Mouse (Mus musculus) heart, embryonic 15.5 days (tissue): Measurements from ENCODE around the gene Sema7a. TPM values are rescaled to one million over a fixed set of nuclear protein-coding genes. Genes with fewer than 3 reads are reported as not detected.

ENCODE experiments used
- ATAC-seq: fragments of 200-750 bp; cut with Nextera tagmentation; replicated peaks from 2 replicates; pipeline ENCODE4 v1.8.0; 2017; ENCODE audit warnings: low read depth, moderate TSS enrichment; ENCODE audit not compliant: insufficient number of reproducible peaks, insufficient read depth, low FRiP score
- H3K27ac ChIP-seq: fragments of 300-500 bp; sonication (generic); 2 replicates; pipeline ENCODE4 v1.5.1; 2015; ENCODE audit warnings: mild to moderate bottlenecking, inconsistent platforms
- H3K27me3 ChIP-seq: fragments of 300-500 bp; sonication (generic); 2 replicates; pipeline ENCODE4 v1.6.1; 2015; ENCODE audit warnings: inconsistent platforms
- H3K36me3 ChIP-seq: fragments of 300-500 bp; sonication (generic); 2 replicates; pipeline ENCODE4 v1.6.1; 2015; ENCODE audit warnings: mild to moderate bottlenecking, inconsistent platforms
- H3K4me1 ChIP-seq: fragments of 300-500 bp; sonication (generic); replicated peaks from 2 replicates; pipeline ENCODE4 v1.6.1; 2015; ENCODE audit warnings: inconsistent platforms
- H3K4me2 ChIP-seq: fragments of 300-500 bp; sonication (generic); 2 replicates; pipeline ENCODE4 v1.6.1; 2015; ENCODE audit warnings: inconsistent platforms, mild to moderate bottlenecking, moderate library complexity
- H3K4me3 ChIP-seq: fragments of 300-500 bp; sonication (generic); 2 replicates; pipeline ENCODE4 v1.5.1; 2015; ENCODE audit warnings: mild to moderate bottlenecking, inconsistent platforms
- H3K9ac ChIP-seq: fragments of 300-500 bp; sonication (generic); 2 replicates; pipeline ENCODE4 v1.6.1; 2015; ENCODE audit warnings: mild to moderate bottlenecking, inconsistent platforms
- H3K9me3 ChIP-seq: fragments of 300-500 bp; sonication (generic); replicated peaks from 2 replicates; pipeline ENCODE4 v1.6.1; 2016; ENCODE audit warnings: inconsistent platforms
- WGBS: fragments of 180-500 bp; shearing (Covaris S2); methylation state at CpG from one replicate; pipeline ENCODE4 v1.1.7; 2015; ENCODE audit warnings: mixed read lengths; 5-methylcytosine and 5-hydroxymethylcytosine counted together
- polyA plus RNA-seq: library from polyadenylated mRNA; unstranded; fragments of >200 nt; fragmentation: Nextera tagmentation; extraction: Ambion mirVana; gene quantifications from 2 replicates; pipeline ENCODE4 v1.2.1, GENCODE M21; 2015

The Sema7a gene
- polyA plus RNA-seq, 1 experiment from 2014 or later: 0.66 TPM

DNA sequence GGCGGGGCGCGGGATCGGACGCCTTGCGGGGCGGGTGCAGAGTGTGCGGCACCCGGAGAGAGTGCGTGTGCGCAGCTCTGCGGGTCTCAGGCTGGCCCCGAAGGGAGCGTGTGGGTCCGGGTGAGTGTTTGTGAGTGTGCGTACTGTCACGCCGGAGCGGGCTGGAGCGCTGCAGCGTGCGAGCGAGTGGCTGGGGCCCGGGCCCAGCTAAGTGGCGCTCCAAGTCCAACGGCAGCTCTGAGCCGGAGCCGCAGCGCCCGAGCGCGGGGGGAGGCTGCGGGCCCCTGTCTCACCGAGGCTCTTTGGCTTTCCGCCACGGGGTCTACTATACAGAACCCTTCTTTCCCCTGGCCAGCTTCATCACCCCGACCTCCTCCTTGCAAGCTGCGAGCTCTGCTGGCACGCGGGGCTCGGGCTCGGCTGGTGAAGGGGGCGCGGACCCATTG, 460 bp downstream of the Sema7a start:
- Histone ChIP-seq H3K4me1 (peaks cover 22% of the 10 kb centered on the region), H3K36me3 (no peaks in the 10 kb centered on the region), H3K4me3 (peak overlapping the region; percentile 83), H3K27me3 (peaks cover 71% of the 10 kb centered on the region), H3K9me3 (no peaks in the 10 kb centered on the region), H3K4me2 (peak overlapping the region; percentile 100), H3K9ac (peak overlapping the region; percentile 74), H3K27ac (peak overlapping the region; percentile 47)
- under 1% methylated on average over 44 of the region's 44 CpGs for WGBS
- peak; percentile 41 for ATAC-seq

DNA sequence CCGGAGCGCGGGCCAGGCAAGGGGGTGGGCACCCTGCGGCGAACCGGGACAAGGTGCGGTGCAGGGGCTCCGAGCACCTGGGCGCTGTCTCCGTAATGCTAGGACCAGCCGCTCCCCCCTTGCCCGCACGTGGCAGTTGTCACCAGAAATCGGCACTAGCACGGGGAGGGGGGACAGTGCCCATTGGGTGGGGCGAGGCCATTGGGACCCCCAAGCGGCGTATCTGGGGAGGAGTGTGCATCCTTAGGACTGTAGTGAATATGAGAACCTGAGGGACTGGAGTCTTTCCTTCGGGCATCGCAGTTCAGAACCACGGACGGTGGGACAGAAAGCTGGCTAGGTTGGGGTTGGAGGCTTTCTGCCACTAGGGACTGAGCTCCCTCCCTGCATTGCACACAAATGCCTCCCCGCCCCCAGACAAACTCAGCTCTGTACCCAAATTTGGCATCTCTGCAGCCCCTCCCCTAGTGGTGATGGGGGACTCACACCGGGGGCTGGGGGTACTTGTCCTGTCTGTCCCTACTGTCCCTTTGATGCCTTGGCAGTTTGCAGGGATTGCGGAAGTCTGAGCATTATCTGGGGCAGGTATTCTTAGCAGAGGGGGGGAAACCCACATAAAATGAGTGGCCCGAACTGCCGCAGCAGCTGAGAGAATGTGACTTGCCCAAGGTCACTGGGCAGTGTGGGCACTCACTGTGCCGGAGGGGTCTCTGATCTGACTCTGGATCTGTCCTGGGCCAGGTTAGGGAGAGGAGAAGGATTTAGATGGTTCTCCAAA, 1.1 kb downstream of the Sema7a start:
- no peaks in the 10 kb centered on the region for H3K36me3 ChIP-seq
- H3K4me2 ChIP-seq: peak overlapping the region; percentile 100
- peak overlapping the region; percentile 74 for H3K9ac ChIP-seq
- peak overlapping the region; percentile 83 for H3K4me3 ChIP-seq
- H3K27ac ChIP-seq: no peak overlapping the region
- ATAC-seq: no peak
- 4% methylated on average over 28 of the region's 28 CpGs for WGBS
- no peaks in the 10 kb centered on the region for H3K9me3 ChIP-seq
- H3K27me3 ChIP-seq: peaks cover 76% of the 10 kb centered on the region
- peaks cover 25% of the 10 kb centered on the region for H3K4me1 ChIP-seq

DNA sequence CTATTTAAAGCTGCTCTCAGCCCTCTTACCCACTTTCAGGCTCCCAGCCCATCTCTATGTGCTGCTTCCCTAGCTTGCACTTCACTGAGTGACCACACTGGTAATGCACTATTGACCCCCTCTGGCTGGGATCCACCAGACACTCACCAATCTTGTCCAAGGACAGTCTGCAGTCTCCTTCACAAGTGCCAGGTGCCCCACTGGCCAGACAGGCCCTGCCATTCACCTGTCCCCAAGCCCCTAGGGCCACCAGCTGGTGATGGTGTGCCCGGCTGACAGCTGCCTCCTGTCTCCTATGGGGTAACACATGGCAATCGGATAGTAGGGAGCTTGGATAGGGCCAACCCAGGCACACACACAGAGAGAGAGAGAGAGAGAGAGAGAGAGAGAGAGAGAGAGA, 2.1 kb downstream of the Sema7a start:
- WGBS: 61% methylated on average over 2 of the region's 2 CpGs
- H3K4me1 ChIP-seq: peaks cover 26% of the 10 kb centered on the region
- no peak overlapping the region for H3K9ac ChIP-seq
- peaks cover 76% of the 10 kb centered on the region for H3K27me3 ChIP-seq
- ATAC-seq: no peak
- H3K27ac ChIP-seq: no peak overlapping the region
- peak overlapping the region; percentile 100 for H3K4me2 ChIP-seq
- H3K36me3 ChIP-seq: no peaks in the 10 kb centered on the region
- H3K4me3 ChIP-seq: peak overlapping the region; percentile 83
- H3K9me3 ChIP-seq: no peaks in the 10 kb centered on the region

DNA sequence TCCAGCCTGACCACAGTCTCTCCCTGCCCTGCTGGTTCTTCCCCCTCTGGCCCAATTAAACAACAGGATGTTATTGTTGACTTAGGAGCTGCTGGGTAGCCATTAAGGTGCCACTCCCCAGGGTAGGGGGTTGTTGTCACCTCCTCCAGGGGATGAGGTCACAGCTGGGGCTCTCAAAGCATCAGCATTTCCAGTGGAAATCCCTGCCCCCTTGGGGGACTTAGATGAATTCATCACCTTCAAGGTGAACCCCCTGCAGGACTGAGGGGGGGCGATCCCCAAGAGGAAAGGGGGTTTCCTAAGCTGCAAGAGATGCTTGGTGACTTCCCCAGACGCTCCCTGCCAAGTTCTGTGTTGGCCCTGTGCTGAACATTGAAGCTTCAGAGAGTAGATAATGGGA, 3.2 kb downstream of the Sema7a start:
- Histone ChIP-seq H3K27ac (no peak overlapping the region), H3K36me3 (no peaks in the 10 kb centered on the region), H3K27me3 (peaks cover 65% of the 10 kb centered on the region), H3K4me3 (no peak overlapping the region), H3K9ac (no peak overlapping the region), H3K4me1 (peaks cover 26% of the 10 kb centered on the region), H3K4me2 (0 out of 2 replicates have a peak overlapping the region, but pooled peaks have one; percentile 1), H3K9me3 (no peaks in the 10 kb centered on the region)
- no peak for ATAC-seq
- WGBS: 32% methylated on average over 2 of the region's 2 CpGs

DNA sequence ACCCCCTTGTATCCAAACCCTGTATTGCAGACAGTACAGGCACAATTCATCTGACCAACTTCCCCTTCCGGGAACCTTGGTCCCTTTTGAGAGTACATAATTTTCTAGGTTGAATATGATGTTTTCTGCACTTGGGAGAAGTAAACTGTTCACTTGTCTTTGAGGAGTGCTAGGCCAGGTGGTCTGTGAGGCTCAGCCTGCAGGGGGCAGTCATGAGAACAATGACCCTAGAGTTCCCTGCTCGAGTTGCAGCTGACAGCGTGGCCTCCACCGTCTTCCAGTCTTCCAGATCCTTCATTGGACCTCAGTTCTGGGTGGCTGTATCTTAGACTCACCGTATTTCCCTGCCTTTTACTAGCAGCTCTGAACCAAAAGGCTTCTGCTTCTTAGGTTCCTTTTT, 4.7 kb downstream of the Sema7a start:
- Histone ChIP-seq H3K9me3 (no peaks in the 10 kb centered on the region), H3K4me2 (no peak overlapping the region), H3K9ac (no peak overlapping the region), H3K27me3 (peaks cover 53% of the 10 kb centered on the region), H3K36me3 (no peaks in the 10 kb centered on the region), H3K27ac (no peak overlapping the region), H3K4me1 (peaks cover 22% of the 10 kb centered on the region), H3K4me3 (no peak overlapping the region)
- 22% methylated on average over 5 of the region's 5 CpGs for WGBS
- ATAC-seq: no peak

DNA sequence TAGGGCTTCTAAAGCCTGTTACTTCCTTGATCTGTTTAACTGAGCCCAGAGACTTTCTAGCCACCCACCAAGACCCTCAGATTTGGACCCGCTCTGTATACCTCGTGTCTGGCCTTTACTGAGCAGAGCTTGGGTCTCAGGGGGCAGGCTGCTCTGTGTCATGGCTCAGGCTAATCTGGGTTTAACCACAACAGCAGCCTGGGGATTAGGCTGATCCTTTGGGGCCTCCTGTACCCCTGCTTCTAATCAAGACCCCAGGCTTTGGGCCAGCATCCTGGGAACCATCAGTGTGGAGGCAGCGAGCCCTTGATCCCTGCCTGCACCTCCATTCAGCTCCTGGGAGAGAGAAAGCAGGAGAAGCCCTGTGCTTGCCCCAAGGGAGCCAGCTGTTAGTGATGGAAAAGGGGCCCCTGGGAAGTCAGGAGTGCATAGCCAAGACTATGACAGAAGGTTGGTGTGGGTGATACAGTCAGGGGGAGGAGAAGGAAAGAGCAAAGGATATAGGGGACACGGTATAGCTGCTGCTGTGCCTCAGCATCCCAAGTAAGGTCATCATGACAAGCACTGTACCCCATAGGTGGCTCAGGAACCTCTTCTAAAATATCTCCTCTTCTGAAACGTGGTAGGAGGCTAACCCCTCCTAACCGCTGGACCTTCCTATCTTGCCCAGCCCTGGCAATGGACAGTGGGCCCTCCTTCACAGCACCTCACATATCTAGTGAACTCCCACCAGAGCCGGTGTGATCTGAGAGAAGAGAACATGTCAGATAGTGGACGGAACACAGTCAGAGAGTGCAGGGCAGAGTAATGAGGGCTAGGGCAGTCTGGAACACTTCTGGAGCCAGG, 6.1 kb downstream of the Sema7a start:
- Histone ChIP-seq H3K9ac (no peak overlapping the region), H3K27me3 (peaks cover 41% of the 10 kb centered on the region), H3K9me3 (no peaks in the 10 kb centered on the region), H3K4me1 (peaks cover 22% of the 10 kb centered on the region), H3K4me2 (no peak overlapping the region), H3K36me3 (no peaks in the 10 kb centered on the region), H3K4me3 (no peak overlapping the region), H3K27ac (no peak overlapping the region)
- 62% methylated on average over 8 of the region's 8 CpGs for WGBS
- ATAC-seq: no peak

DNA sequence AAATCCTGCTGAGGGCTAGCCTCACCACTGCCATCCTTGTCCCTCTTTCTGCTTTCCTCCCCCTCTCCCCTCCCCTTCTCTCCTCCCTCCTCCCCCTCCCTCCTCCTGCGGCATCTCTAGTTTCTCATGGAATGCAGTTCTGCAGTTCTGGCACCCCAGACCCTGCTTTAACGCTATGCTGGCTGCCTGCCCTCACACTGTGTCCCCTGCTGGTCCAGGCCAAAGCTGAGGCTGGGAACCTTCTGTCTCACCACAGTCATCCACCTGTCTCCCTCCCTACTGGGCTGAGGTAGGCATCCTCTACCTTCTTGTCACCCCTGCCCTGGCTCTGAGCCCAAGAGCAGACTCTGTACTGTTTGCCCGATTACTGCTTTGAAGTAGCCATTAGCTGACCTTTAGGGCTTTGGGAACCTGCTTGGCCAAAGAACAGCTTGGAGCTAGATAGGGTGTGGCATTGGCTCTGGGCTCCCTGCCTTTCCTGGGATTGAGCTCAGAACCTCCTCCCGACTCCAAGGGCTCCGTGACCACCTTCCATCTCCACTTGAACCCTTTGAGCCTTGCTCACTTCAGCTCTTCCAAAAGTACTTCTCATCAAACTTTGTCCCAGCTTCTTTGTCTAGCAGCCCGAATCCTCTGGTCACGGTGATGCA, 7.6 kb downstream of the Sema7a start:
- Histone ChIP-seq H3K9me3 (no peaks in the 10 kb centered on the region), H3K4me2 (no peak overlapping the region), H3K4me3 (no peak overlapping the region), H3K36me3 (no peaks in the 10 kb centered on the region), H3K9ac (no peak overlapping the region), H3K27me3 (peaks cover 25% of the 10 kb centered on the region), H3K27ac (no peak overlapping the region), H3K4me1 (peaks cover 18% of the 10 kb centered on the region)
- 54% methylated on average over 7 of the region's 7 CpGs for WGBS
- ATAC-seq: no peak

DNA sequence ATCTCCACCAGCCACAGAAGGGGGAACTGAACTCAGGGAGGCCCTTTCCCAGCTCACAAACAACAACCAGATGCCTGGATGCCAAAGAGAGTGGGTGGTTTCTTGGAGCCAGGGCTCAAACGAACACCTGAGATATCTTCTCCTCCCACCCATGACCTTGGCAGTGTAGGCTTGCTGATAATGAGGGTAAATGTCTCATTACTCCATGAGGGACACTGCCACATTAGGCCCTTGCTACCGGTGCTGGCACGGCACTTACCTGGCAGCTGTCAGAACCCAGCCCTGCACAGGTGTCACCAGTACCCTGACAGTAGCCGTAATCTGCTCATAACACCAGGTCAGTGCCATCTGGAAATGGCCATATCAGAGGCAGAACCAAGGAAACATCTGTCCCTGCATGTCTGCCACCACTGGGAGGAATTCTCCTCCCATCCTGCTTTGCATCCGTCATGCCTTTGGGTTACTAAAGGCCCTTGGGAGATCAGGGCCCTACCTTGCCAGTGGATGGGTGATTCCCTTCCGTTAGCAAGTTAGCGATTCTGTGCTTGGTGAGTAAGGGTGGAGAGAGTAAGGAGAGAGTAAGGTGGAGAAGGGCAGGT, 8.5 kb downstream of the Sema7a start:
- Histone ChIP-seq H3K4me2 (no peak overlapping the region), H3K4me3 (no peak overlapping the region), H3K9me3 (no peaks in the 10 kb centered on the region), H3K27ac (no peak overlapping the region), H3K36me3 (no peaks in the 10 kb centered on the region), H3K27me3 (peaks cover 16% of the 10 kb centered on the region), H3K4me1 (peaks cover 18% of the 10 kb centered on the region), H3K9ac (no peak overlapping the region)
- ATAC-seq: no peak
- WGBS: 83% methylated on average over 7 of the region's 7 CpGs

DNA sequence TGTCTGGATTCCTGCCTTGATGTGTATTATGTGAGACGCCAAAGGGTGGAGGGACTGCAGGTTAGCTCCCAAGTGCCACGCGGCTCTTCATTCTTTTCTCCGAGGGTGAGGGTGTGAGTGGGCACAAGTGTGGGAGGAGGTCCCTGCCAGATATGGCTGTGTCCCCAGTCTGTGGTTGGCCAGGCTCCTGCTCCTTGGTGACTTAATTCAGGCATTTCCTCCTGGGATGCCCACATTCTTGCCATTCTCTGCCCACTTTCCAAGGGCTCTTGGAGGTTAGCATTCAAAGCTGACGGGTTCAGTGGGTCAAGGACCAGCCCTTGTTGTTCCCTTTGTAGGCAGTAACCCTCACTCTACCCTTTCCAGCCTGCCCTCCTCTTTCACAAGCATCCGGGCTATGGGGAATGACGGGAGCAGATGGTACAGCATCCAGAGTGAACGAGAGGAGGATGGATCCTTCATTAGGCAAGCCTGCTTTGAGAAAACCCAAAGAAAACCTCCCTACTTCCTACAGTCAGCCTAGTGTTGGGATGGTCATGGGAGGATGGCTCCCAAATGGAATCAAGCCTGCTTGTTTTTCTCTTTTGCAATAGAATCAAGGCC, 9.3 kb downstream of the Sema7a start:
- no peak overlapping the region for H3K9ac ChIP-seq
- H3K4me3 ChIP-seq: no peak overlapping the region
- peaks cover 16% of the 10 kb centered on the region for H3K27me3 ChIP-seq
- no peak for ATAC-seq
- H3K4me1 ChIP-seq: peaks cover 18% of the 10 kb centered on the region
- H3K9me3 ChIP-seq: no peaks in the 10 kb centered on the region
- no peak overlapping the region for H3K4me2 ChIP-seq
- no peaks in the 10 kb centered on the region for H3K36me3 ChIP-seq
- 75% methylated on average over 8 of the region's 8 CpGs for WGBS
- H3K27ac ChIP-seq: 0 out of 2 replicates have a peak overlapping the region, but pooled peaks have one; percentile 7

DNA sequence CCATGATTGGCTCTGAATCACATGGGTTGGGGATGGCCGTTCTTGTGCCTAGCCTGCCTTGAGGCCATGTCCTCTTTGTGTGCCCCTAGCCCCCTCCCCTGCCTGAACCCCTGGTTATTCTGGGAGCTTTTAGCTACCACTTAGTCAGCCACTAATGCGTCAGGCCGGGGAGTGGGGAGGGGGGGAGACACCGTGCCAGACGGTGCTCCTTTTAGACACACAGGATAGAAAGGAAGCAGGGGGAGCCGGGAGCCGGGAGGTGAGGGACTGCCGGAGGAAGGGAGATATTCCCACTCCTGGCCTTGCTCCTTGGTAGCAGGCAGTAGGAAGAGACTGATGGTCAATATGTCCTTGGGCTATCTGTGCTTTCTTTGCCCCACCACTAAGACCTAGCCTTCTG, 10.0 kb downstream of the Sema7a start:
- 24% methylated on average over 8 of the region's 8 CpGs for WGBS
- no peaks in the 10 kb centered on the region for H3K9me3 ChIP-seq
- no peak overlapping the region for H3K9ac ChIP-seq
- H3K36me3 ChIP-seq: no peaks in the 10 kb centered on the region
- ATAC-seq: no peak
- H3K27me3 ChIP-seq: peaks cover 11% of the 10 kb centered on the region
- H3K27ac ChIP-seq: 0 out of 2 replicates have a peak overlapping the region, but pooled peaks have one; percentile 7
- no peak overlapping the region for H3K4me3 ChIP-seq
- peaks cover 18% of the 10 kb centered on the region for H3K4me1 ChIP-seq
- no peak overlapping the region for H3K4me2 ChIP-seq
